Mouse (Mus musculus) lung, embryonic 15.5 days (tissue): ENCODE measurements around the gene Gm10563. TPM values are rescaled to one million over a fixed set of nuclear protein-coding genes. Genes with fewer than 3 reads are reported as not detected.

Experiments
- ATAC-seq: fragments of 200-750 bp; cut with Nextera tagmentation; 2 replicates; pipeline ENCODE4 v1.8.0; 2017; ENCODE audit warnings: moderate number of reproducible peaks, borderline replicate concordance; ENCODE audit not compliant: low FRiP score, low TSS enrichment; ENCODE audit errors: extremely low read depth
- H3K27ac ChIP-seq: fragments of 300-500 bp; sonication (generic); 2 replicates; pipeline ENCODE4 v1.5.1; 2015; ENCODE audit warnings: moderate library complexity, mild to moderate bottlenecking, inconsistent platforms
- H3K27me3 ChIP-seq: fragments of 300-500 bp; sonication (generic); 2 replicates; pipeline ENCODE4 v1.6.1; 2015; ENCODE audit warnings: inconsistent platforms
- H3K36me3 ChIP-seq: fragments of 300-500 bp; sonication (generic); 2 replicates; pipeline ENCODE4 v1.6.1; 2015; ENCODE audit warnings: inconsistent platforms
- H3K4me1 ChIP-seq: fragments of 300-500 bp; sonication (generic); 2 replicates; pipeline ENCODE4 v1.6.1; 2015; ENCODE audit warnings: inconsistent platforms
- H3K4me2 ChIP-seq: fragments of 300-500 bp; sonication (generic); 2 replicates; pipeline ENCODE4 v1.6.1; 2015; ENCODE audit warnings: inconsistent platforms, mild to moderate bottlenecking, moderate library complexity
- H3K4me3 ChIP-seq: fragments of 300-500 bp; sonication (generic); 2 replicates; pipeline ENCODE4 v1.5.1; 2015; ENCODE audit warnings: mild to moderate bottlenecking, inconsistent platforms
- H3K9ac ChIP-seq: fragments of 300-500 bp; sonication (generic); 2 replicates; pipeline ENCODE4 v1.6.1; 2015; ENCODE audit warnings: inconsistent platforms
- H3K9me3 ChIP-seq: fragments of 300-500 bp; sonication (generic); 2 replicates; pipeline ENCODE4 v1.6.1; 2016; ENCODE audit warnings: inconsistent platforms
- WGBS: fragments of 180-500 bp; shearing (Covaris S2); methylation state at CpG from one replicate; pipeline ENCODE4 v1.1.7; 2015; 5-methylcytosine and 5-hydroxymethylcytosine counted together
- polyA plus RNA-seq: library from polyadenylated mRNA; unstranded; fragments of >200 nt; fragmentation: Nextera tagmentation; extraction: Ambion mirVana; gene quantifications from 2 replicates; pipeline ENCODE4 v1.2.1, GENCODE M21; 2015

Gm10563 gene
- polyA plus RNA-seq, 1 experiment from 2014 or later: not detected

DNA sequence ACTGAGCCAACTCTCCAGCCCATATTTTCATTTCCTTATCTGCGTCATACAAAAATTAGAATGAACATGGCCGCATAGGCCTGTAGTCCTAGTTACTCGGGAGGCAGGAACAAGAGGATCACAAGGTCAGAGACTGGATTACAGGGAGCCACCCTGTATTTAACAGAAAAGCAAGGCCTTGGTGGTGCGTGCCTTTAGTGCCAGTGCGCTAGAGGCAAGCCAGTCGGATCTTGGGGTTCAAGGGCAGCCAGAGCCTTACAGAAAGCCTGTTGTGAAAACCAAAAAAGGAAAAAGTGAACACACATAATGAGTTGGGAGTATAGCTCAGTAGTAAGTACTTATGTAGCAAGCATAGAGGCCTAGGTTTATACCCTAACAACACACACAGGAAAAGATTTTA, 75.4 kb downstream of the Gm10563 start:
- H3K27me3 ChIP-seq: no peaks in the 10 kb centered on the region
- H3K36me3 ChIP-seq: no peaks in the 10 kb centered on the region
- H3K4me2 ChIP-seq: no peak overlapping the region
- H3K4me3 ChIP-seq: no peak overlapping the region
- peaks cover 8% of the 10 kb centered on the region for H3K4me1 ChIP-seq
- H3K27ac ChIP-seq: no peak overlapping the region
- no peak overlapping the region for H3K9ac ChIP-seq
- H3K9me3 ChIP-seq: no peaks in the 10 kb centered on the region
- ATAC-seq: no peak
- 91% methylated on average over 6 of the region's 6 CpGs for WGBS

DNA sequence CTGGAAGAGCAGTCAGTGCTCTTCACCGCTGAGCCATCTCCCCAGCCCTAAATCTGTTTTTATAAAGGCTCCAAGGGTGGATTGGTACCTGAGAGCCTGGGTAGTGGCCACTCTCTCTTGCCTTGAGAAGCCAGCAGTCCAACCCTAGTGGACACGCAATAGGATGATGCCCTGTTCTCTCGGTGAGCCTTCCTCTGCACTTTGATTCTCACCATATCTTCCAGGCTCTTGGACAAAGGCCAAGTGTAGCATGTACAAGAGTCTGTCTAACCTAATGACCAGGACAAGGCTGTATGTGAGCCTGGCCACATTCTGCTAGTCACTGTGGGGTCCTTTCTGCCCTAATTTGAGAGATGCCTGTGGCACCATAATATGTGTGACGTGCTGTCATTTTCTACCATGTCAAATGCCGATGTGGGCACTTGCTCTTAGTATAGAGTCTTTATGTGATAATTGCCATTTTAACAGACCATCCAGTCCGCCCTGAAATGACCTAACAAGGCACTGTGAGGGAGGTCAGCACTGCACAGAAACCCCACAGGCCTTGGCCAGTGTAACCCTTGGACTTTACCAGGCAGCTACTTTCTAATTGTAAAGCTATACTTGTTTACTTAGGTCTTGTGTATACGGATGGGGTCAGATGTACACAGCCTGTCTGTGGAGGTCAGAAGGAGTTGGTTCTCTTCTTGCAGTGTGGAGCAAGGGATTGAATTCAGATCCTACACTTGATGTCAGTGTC, 76.4 kb downstream of the Gm10563 start:
- Histone ChIP-seq H3K36me3 (no peaks in the 10 kb centered on the region), H3K4me2 (no peak overlapping the region), H3K27me3 (no peaks in the 10 kb centered on the region), H3K4me1 (peaks cover 14% of the 10 kb centered on the region), H3K27ac (no peak overlapping the region), H3K9me3 (no peaks in the 10 kb centered on the region), H3K9ac (no peak overlapping the region), H3K4me3 (no peak overlapping the region)
- no peak for ATAC-seq
- 77% methylated on average over 7 of the region's 7 CpGs for WGBS

DNA sequence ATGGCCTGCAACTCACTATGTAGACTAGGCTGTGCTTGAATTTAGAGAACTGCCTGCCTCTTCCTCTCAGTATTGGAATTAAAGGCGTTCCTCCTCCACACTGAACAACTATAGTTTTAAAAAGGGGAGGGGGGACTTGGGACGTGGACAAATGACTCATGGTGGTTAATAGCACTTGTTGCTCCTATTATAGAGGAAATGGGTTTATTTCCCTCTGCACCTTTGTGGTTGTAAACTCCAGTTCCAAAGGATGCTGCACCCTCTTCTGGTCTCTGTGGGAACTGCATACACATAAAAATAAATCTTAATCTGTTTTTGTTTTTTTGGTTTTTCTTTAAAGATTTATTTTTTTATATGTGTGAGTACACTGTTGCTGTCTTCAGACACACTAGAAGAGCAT, 77.0 kb downstream of the Gm10563 start:
- Histone ChIP-seq H3K9me3 (no peaks in the 10 kb centered on the region), H3K4me1 (peaks cover 14% of the 10 kb centered on the region), H3K36me3 (no peaks in the 10 kb centered on the region), H3K27me3 (no peaks in the 10 kb centered on the region), H3K27ac (no peak overlapping the region), H3K9ac (no peak overlapping the region), H3K4me3 (no peak overlapping the region), H3K4me2 (no peak overlapping the region)
- no peak for ATAC-seq
- 39% methylated on average over 2 of the region's 2 CpGs for whole genome bisulfite sequencing

DNA sequence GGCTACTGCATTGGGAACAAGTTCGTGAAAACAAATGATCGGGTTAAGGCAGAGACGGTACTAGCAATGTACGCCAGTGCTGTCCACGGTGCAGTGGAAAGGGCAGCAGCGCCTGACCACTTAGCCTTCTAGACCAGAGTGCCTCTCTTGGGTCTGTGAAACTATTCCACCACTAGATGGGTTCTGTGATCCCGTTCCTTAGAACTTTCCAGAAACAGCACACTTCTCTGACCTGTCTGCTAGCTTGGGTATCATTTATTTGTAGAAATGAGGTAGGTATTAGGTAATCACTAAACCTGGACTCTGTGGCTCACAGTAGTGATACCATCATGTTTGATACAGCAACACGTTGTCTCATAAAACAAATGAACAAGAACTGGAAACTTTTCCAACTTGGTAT, 78.7 kb downstream of the Gm10563 start:
- Histone ChIP-seq H3K4me3 (no peak overlapping the region), H3K9me3 (no peaks in the 10 kb centered on the region), H3K36me3 (no peaks in the 10 kb centered on the region), H3K4me1 (peaks cover 27% of the 10 kb centered on the region), H3K27ac (no peak overlapping the region), H3K27me3 (no peaks in the 10 kb centered on the region), H3K9ac (no peak overlapping the region), H3K4me2 (no peak overlapping the region)
- WGBS: 43% methylated on average over 8 of the region's 8 CpGs
- no peak for ATAC-seq

Other genes with a start within 250 kb of the Gm10563 start
- gene Gabrd, start 247.3 kb downstream of the Gm10563 start, polyA plus RNA-seq: 0.07 TPM in 1 of 2 replicates, not detected in the other
- 1.8 and 2.1 TPM in 2 replicates for gene Cfap74, start 236.2 kb downstream of the Gm10563 start, polyA plus RNA-seq
- gene Tmem52, start 176.3 kb downstream of the Gm10563 start, polyA plus RNA-seq: 0.18 and 0.27 TPM in 2 replicates
- gene Gnb1, start 154.0 kb downstream of the Gm10563 start, polyA plus RNA-seq: 527 and 534 TPM in 2 replicates
- gene Nadk, start 83.0 kb downstream of the Gm10563 start, polyA plus RNA-seq: 76.3 and 77.6 TPM in 2 replicates
- gene Slc35e2, start 44.0 kb downstream of the Gm10563 start, polyA plus RNA-seq: 6.4 and 6.5 TPM in 2 replicates
- gene Cdk11b, start 20.6 kb downstream of the Gm10563 start, polyA plus RNA-seq: 50.2 and 53.6 TPM in 2 replicates
- 41.7 and 47.8 TPM in 2 replicates for gene Mmp23, start 8.0 kb upstream of the Gm10563 start, polyA plus RNA-seq
- 27.6 and 29.1 TPM in 2 replicates for gene Mib2, start 23.8 kb upstream of the Gm10563 start, polyA plus RNA-seq
- 4.3 and 4.9 TPM in 2 replicates for gene Fndc10, start 48.9 kb upstream of the Gm10563 start, polyA plus RNA-seq
- 147 and 150 TPM in 2 replicates for gene Ssu72, start 59.4 kb upstream of the Gm10563 start, polyA plus RNA-seq
- gene Tmem240, start 89.4 kb upstream of the Gm10563 start, polyA plus RNA-seq: 0.44 and 0.59 TPM in 2 replicates
- gene Atad3a, start 115.7 kb upstream of the Gm10563 start, polyA plus RNA-seq: 84.7 and 90.0 TPM in 2 replicates
- gene Vwa1, start 129.3 kb upstream of the Gm10563 start, polyA plus RNA-seq: 10.5 and 11.0 TPM in 2 replicates
- 0.16 and 0.26 TPM in 2 replicates for gene Tmem88b, start 140.5 kb upstream of the Gm10563 start, polyA plus RNA-seq
- 0.20 TPM in 1 of 2 replicates, not detected in the other for gene Ankrd65, start 145.0 kb upstream of the Gm10563 start, polyA plus RNA-seq
- 193 and 228 TPM in 2 replicates for gene Mrpl20, start 157.5 kb upstream of the Gm10563 start, polyA plus RNA-seq
- gene Ccnl2, start 167.1 kb upstream of the Gm10563 start, polyA plus RNA-seq: 152 and 169 TPM in 2 replicates
- gene Aurkaip1, start 185.9 kb upstream of the Gm10563 start, polyA plus RNA-seq: 143 and 146 TPM in 2 replicates
- 194 and 223 TPM in 2 replicates for gene Mxra8, start 194.3 kb upstream of the Gm10563 start, polyA plus RNA-seq
- 14.0 and 14.7 TPM in 2 replicates for gene Dvl1, start 202.0 kb upstream of the Gm10563 start, polyA plus RNA-seq
- 0.34 and 0.36 TPM in 2 replicates for gene Tas1r3, start 218.0 kb upstream of the Gm10563 start, polyA plus RNA-seq
- gene Cptp, start 224.0 kb upstream of the Gm10563 start, polyA plus RNA-seq: 14.5 and 15.2 TPM in 2 replicates
- 77.7 and 80.5 TPM in 2 replicates for gene Ints11, start 224.1 kb upstream of the Gm10563 start, polyA plus RNA-seq
- 42.9 and 44.9 TPM in 2 replicates for gene Pusl1, start 246.4 kb upstream of the Gm10563 start, polyA plus RNA-seq
- 15.1 and 17.7 TPM in 2 replicates for gene Acap3, start 246.4 kb upstream of the Gm10563 start, polyA plus RNA-seq